Mouse (Mus musculus) ES-E14 (cell line): ENCODE results near the gene Rflna. TPM values are rescaled to one million over a fixed set of nuclear protein-coding genes. Genes with fewer than 3 reads are reported as not detected.
A peak's percentile ranks its signal among the peaks of the same experiment; 100 is the strongest.

Experiments
- DNase-seq: peaks from one replicate; pipeline ENCODE4 v3.0.0-alpha.2; 2013; ENCODE audit warnings: low read depth, low spot score
- H3K27ac ChIP-seq: 2 replicates; pipeline ENCODE4 v1.5.1; 2012; ENCODE audit warnings: low read depth, mild to moderate bottlenecking, low read length, moderate library complexity, mixed read lengths; ENCODE audit not compliant: poor library complexity, insufficient read depth, severe bottlenecking
- H3K36me3 ChIP-seq: 2 replicates; pipeline ENCODE4 v1.6.1; 2012; ENCODE audit warnings: mild to moderate bottlenecking, low read length, moderate library complexity, mixed read lengths; ENCODE audit not compliant: control insufficient read depth, poor library complexity, insufficient read depth, severe bottlenecking
- H3K4me1 ChIP-seq, 2 experiments: fragments of 150-350 bp in 1 of 2; sonication (generic) in 1 of 2; 2 replicates each; pipeline ENCODE4 v1.6.1; 2012; ENCODE audit warnings: low read length in 2 of 2, mild to moderate bottlenecking in 1 of 2, mixed read lengths in 1 of 2; ENCODE audit not compliant: control insufficient read depth in 2 of 2, insufficient read depth in 2 of 2, poor library complexity in 1 of 2
- H3K4me3 ChIP-seq, 2 experiments: fragments of 150-350 bp in 1 of 2; sonication (generic) in 1 of 2; 2 replicates each; pipeline ENCODE4 v1.5.1; 2012; ENCODE audit warnings: low read length in 2 of 2, low read depth in 1 of 2, mild to moderate bottlenecking in 1 of 2, mixed read lengths in 1 of 2; ENCODE audit not compliant: insufficient read depth in 1 of 2, poor library complexity in 1 of 2, severe bottlenecking in 1 of 2
- H3K9ac ChIP-seq: 2 replicates; pipeline ENCODE4 v1.6.1; 2012; ENCODE audit warnings: low read depth, mild to moderate bottlenecking, low read length, mixed read lengths; ENCODE audit not compliant: poor library complexity, insufficient read depth, severe bottlenecking
- H3K9me3 ChIP-seq: fragments of 150-350 bp; sonication (generic); 2 replicates; pipeline ENCODE4 v1.6.1; 2012; ENCODE audit warnings: low read depth, mild to moderate bottlenecking, low read length; ENCODE audit not compliant: control insufficient read depth, insufficient read depth
- CHD2 ChIP-seq: IDR thresholded peaks from 2 replicates; pipeline ENCODE4 v1.6.1; 2014; ENCODE audit warnings: mild to moderate bottlenecking, low read depth, low read length, inconsistent platforms
- HCFC1 ChIP-seq: IDR thresholded peaks from 2 replicates; pipeline ENCODE4 v1.6.1; 2012; ENCODE audit warnings: low read length, inconsistent platforms, borderline replicate concordance; ENCODE audit not compliant: insufficient read depth
- MAFK ChIP-seq: IDR thresholded peaks from 2 replicates; pipeline ENCODE4 v1.6.1; 2014; ENCODE audit warnings: mild to moderate bottlenecking, low read depth, low read length, inconsistent platforms; ENCODE audit not compliant: insufficient read depth
- ZC3H11A ChIP-seq: IDR thresholded peaks from 2 replicates; pipeline ENCODE4 v1.6.1; 2012; ENCODE audit warnings: low read depth, mild to moderate bottlenecking, inconsistent platforms, low read length, borderline replicate concordance
- ZNF384 ChIP-seq: IDR thresholded peaks from 2 replicates; pipeline ENCODE4 v1.6.1; 2012; ENCODE audit warnings: low read depth, low read length, inconsistent platforms
- in situ Hi-C, 2 experiments: fragments of 600-800 bp; cut with MboI; formaldehyde crosslinking; loops; one replicate each; pipeline ENCODE4 v1.15.1; 2025; ENCODE audit warnings: low sequenced_read_pairs in 2 of 2, inconsistent platforms in 1 of 2; ENCODE audit not compliant: unreplicated experiment in 2 of 2
- total RNA-seq: library from RNA; depleted of rRNA; stranded (reverse); fragments of 300-350 nt; gene quantifications from 2 replicates; pipeline ENCODE4 v1.2.3, GENCODE M21; 2012

Rflna gene
- total RNA-seq, 1 experiment = 1.5 TPM

- Histone ChIP-seq H3K4me1 (no peaks in the 10 kb centered on the region), H3K9me3 (no peaks in the 10 kb centered on the region), H3K27ac (no peak overlapping the region), H3K36me3 (no peaks in the 10 kb centered on the region), H3K9ac (no peak overlapping the region), H3K4me3 (no peak overlapping the region)
- in situ Hi-C loops = no loop called here
- TF ChIP-seq MAFK = no peak
- TF ChIP-seq ZNF384 = no peak
- TF ChIP-seq HCFC1 = no peak
- no peak for DNase-seq
Observed at GRCm38 (mm10) chr5:124966622-124967332, 36.2 kb upstream of the Rflna start.

GRCm38 (mm10) chr5:124969790-124970189 is 33.2 kb upstream of the Rflna start:
- Histone ChIP-seq H3K9me3 (no peaks in the 10 kb centered on the region), H3K4me1 (no peaks in the 10 kb centered on the region), H3K27ac (no peak overlapping the region), H3K36me3 (no peaks in the 10 kb centered on the region), H3K4me3 (no peak overlapping the region), H3K9ac (no peak overlapping the region)
- no peak for DNase-seq
- TF ChIP-seq MAFK (no peak), CHD2 (no peak), ZNF384 (no peak), ZC3H11A (no peak), HCFC1 (no peak)
- in situ Hi-C loops = no loop called here

- Histone ChIP-seq H3K4me3 (no peak overlapping the region), H3K36me3 (no peaks in the 10 kb centered on the region), H3K9me3 (no peaks in the 10 kb centered on the region), H3K9ac (no peak overlapping the region), H3K4me1 (no peaks in the 10 kb centered on the region), H3K27ac (no peak overlapping the region)
- no peak for TF ChIP-seq ZNF384
- TF ChIP-seq MAFK = no peak
- peak; percentile 44; the same call in 1 of the 2 replicates for TF ChIP-seq ZC3H11A
- in situ Hi-C loops = no loop called here
- peak; percentile 63 for DNase-seq
Observed at GRCm38 (mm10) chr5:124986222-124986621, 16.8 kb upstream of the Rflna start.

- Histone ChIP-seq H3K4me3 (no peak overlapping the region), H3K4me1 (no peaks in the 10 kb centered on the region), H3K9me3 (no peaks in the 10 kb centered on the region), H3K9ac (no peak overlapping the region), H3K36me3 (no peaks in the 10 kb centered on the region), H3K27ac (no peak overlapping the region)
- in situ Hi-C loops = no loop called here
- no peak for DNase-seq
- no peak for TF ChIP-seq ZC3H11A
- no peak for TF ChIP-seq MAFK
- no peak for TF ChIP-seq ZNF384
- TF ChIP-seq HCFC1 = no peak
- no peak for TF ChIP-seq CHD2
Observed at GRCm38 (mm10) chr5:124986656-124987055, 16.4 kb upstream of the Rflna start.

GRCm38 (mm10) chr5:124989724-124990123 is 13.3 kb upstream of the Rflna start:
- DNase-seq = no peak
- H3K9ac ChIP-seq = no peak overlapping the region
- H3K27ac ChIP-seq = no peak overlapping the region
- in situ Hi-C loops = no loop called here
- H3K4me1 ChIP-seq = 0 out of 4 replicates have a peak, but pooled peaks cover 0 to 2% of the 10 kb centered on the region in 2 experiments
- H3K36me3 ChIP-seq = no peaks in the 10 kb centered on the region
- no peaks in the 10 kb centered on the region for H3K9me3 ChIP-seq
- no peak overlapping the region for H3K4me3 ChIP-seq
- no peak for TF ChIP-seq HCFC1
- no peak for TF ChIP-seq MAFK
- TF ChIP-seq ZNF384 = no peak
- TF ChIP-seq ZC3H11A = no peak
- TF ChIP-seq CHD2 = no peak
